Mouse (Mus musculus) hematopoietic multipotent progenitor cell, adult 10-12 weeks (in vitro differentiated cells): ENCODE measurements around the gene Rorb. TPM values are rescaled to one million over a fixed set of nuclear protein-coding genes. Genes with fewer than 3 reads are reported as not detected.

Experiments
- polyA plus RNA-seq: library from polyadenylated mRNA; stranded (reverse); fragments of >175 nt; gene quantifications from 2 replicates; pipeline ENCODE4 v1.2.3, GENCODE M21; 2012; ENCODE audit warnings: low replicate concordance

Rorb gene
- polyA plus RNA-seq = not detected in 2 replicates

DNA sequence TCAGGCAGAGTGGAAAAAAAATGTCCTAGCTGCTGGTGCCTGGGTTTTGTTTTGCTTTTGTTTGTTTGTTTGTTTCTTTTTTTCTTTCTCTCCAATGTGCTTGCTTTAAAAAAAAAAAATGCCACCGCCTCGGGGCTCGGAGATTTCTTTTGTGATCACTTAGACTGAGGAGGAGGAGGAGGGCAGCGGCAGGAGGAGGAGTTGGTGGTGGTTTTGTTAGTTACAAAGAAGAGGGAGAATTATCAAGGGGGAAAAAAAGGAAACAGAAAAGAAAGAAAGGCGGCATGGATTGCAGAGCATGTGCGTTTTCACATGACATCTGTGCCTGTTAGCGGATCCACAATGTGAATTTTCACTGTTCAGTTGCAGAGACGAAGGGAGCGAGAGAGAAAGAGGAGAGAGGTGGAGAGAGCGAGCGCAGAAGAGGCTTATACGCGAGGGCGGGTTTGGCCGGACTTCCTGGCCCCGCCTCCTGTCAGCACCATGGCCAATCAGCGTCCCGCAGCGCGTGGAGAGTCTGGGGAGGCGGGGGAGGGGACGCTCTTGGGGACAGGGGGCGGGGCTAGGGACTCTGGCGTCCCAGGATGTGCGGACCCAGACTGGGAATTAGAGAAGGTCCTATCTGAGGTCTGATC is at the start of gene Rorb:
Gene Rorb (minus strand): TSS at position 404 of the 635 bp plus-strand sequence.

